In the genomic region with DNA sequence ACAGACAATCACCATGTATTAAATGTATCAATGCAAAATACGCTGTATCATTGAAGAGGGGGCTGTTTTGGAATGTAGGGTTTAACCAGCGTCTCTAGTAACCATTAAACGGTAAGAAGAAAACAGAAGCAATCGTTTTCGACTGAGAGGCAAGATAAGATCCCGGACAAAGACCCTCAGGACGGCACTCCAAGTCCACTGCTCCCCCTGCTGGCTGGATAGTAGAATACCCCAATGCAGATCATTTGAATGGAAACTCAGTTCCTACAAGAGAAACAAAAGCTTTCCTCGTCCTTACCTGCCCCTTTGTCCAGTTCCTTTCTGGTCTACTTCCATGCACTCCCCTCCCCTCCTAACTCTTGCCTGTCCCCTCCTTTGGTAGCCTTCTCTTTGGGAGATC, we compare ENCODE assay signal across 7 mouse cellular contexts. TPM values are rescaled to one million over a fixed set of nuclear protein-coding genes. Genes with fewer than 3 reads are reported as not detected.
DNase-seq lines count a peak whose midpoint lies in the region; ATAC-seq and TF ChIP-seq lines count a peak whose summit lies in the region.

No protein-coding gene starts in this region.

- WGBS in midbrain, postnatal 0 days, result 55% methylated on average over 8 of the region's 8 CpGs
- WGBS in midbrain, embryonic 13.5 days, result 64% methylated on average over 8 of the region's 8 CpGs
- 18% methylated on average over 8 of the region's 8 CpGs for WGBS in liver, postnatal 0 days (ENCODE audit: insufficient replicate concordance)

- H3K27ac ChIP-seq in midbrain, postnatal 0 days (ENCODE audit: low read depth, low read length), result no peak overlapping the region
- no peak overlapping the region for H3K27ac ChIP-seq in midbrain, embryonic 13.5 days
- H3K27ac ChIP-seq in liver, postnatal 0 days (ENCODE audit: low read depth), result no peak overlapping the region

- ATAC-seq in midbrain, postnatal 0 days (ENCODE audit: low FRiP score), result no peak
- no peak for ATAC-seq in midbrain, embryonic 13.5 days
- ATAC-seq in liver, postnatal 0 days, result no peak

- no peak overlapping the region for H3K9ac ChIP-seq in midbrain, postnatal 0 days (replicated peaks; ENCODE audit: low read length, poor library complexity, severe bottlenecking)
- H3K9ac ChIP-seq in midbrain, embryonic 13.5 days (replicated peaks), result no peak overlapping the region
- H3K9ac ChIP-seq in liver, postnatal 0 days (replicated peaks), result no peak overlapping the region

- H3K27me3 ChIP-seq in midbrain, postnatal 0 days (ENCODE audit: insufficient read depth, low read length), result no peaks in the 10 kb centered on the region
- no peaks in the 10 kb centered on the region for H3K27me3 ChIP-seq in midbrain, embryonic 13.5 days
- no peaks in the 10 kb centered on the region for H3K27me3 ChIP-seq in liver, postnatal 0 days (ENCODE audit: insufficient read depth, low read length)

- peak; percentile 71 for TF ChIP-seq CTCF in midbrain, postnatal 0 days (IDR thresholded peaks at IDR 0.05)
- TF ChIP-seq CTCF in liver, postnatal 0 days (IDR thresholded peaks at IDR 0.05; ENCODE audit: low read depth), result peak; percentile 83

- no peak for TF ChIP-seq EP300 in liver, postnatal 0 days (IDR thresholded peaks at IDR 0.05; ENCODE audit: low read depth)

- intact Hi-C loops in heart, postnatal 10 days (cut with DNase I), result loop anchor here (2.0 to 10.0 kb wide), 3 partner anchors 129 to 1031 kb away; no protein-coding TSS in a partner anchor

- H3K9me3 ChIP-seq in midbrain, postnatal 0 days (ENCODE audit: low read length), result no peaks in the 10 kb centered on the region
- no peaks in the 10 kb centered on the region for H3K9me3 ChIP-seq in midbrain, embryonic 13.5 days
- H3K9me3 ChIP-seq in liver, postnatal 0 days (ENCODE audit: low read length), result no peaks in the 10 kb centered on the region

- H3K4me3 ChIP-seq in midbrain, postnatal 0 days (ENCODE audit: low read depth, low read length), result no peak overlapping the region
- no peak overlapping the region for H3K4me3 ChIP-seq in midbrain, embryonic 13.5 days (replicated peaks)
- H3K4me3 ChIP-seq in liver, postnatal 0 days (ENCODE audit: low read depth, low read length), result no peak overlapping the region

- no peaks in the 10 kb centered on the region for H3K36me3 ChIP-seq in midbrain, postnatal 0 days (ENCODE audit: insufficient read depth, low read length)
- H3K36me3 ChIP-seq in midbrain, embryonic 13.5 days, result no peaks in the 10 kb centered on the region
- no peaks in the 10 kb centered on the region for H3K36me3 ChIP-seq in liver, postnatal 0 days (replicated peaks; ENCODE audit: insufficient read depth, low read length)

- no peaks in the 10 kb centered on the region for H3K4me1 ChIP-seq in midbrain, postnatal 0 days (ENCODE audit: insufficient read depth, low read length)
- H3K4me1 ChIP-seq in midbrain, embryonic 13.5 days (replicated peaks), result peaks cover 8% of the 10 kb centered on the region
- peaks cover 6% of the 10 kb centered on the region; the same call in 1 of the 2 replicates for H3K4me1 ChIP-seq in liver, postnatal 0 days (ENCODE audit: insufficient read depth)

- peak; percentile 60 for DNase-seq in midbrain, postnatal 0 days (ENCODE audit: low spot score)
- DNase-seq in R1 (ENCODE audit: low read depth, low spot score), result peak; percentile 84
- peak; percentile 11 for DNase-seq in cerebellum, adult 9-11 months
- peak; percentile 59 to 83 for DNase-seq in heart, postnatal 10 days
- DNase-seq in liver, postnatal 0 days, result peak; percentile 56
- peak; percentile 23 for DNase-seq in right cerebral cortex, postnatal 25 days

- no peak overlapping the region for H3K4me2 ChIP-seq in midbrain, postnatal 0 days (ENCODE audit: low read depth, low read length, poor library complexity, severe bottlenecking)
- no peak overlapping the region for H3K4me2 ChIP-seq in midbrain, embryonic 13.5 days (replicated peaks)
- H3K4me2 ChIP-seq in liver, postnatal 0 days (ENCODE audit: low read depth, low read length), result peak overlapping the region; percentile 29; the same call in 1 of the 2 replicates

RNA-seq across cellular contexts. Expression of a gene that starts 41.1 kb away (rescaled TPM):
- total RNA-seq in midbrain, postnatal 0 days (2014; rRNA removed), result 93.7 and 128 TPM in 2 replicates
- 63.5 and 67.5 TPM in 2 replicates for polyA plus RNA-seq in midbrain, postnatal 0 days (2015; fragmentation: Nextera tagmentation; extraction: Ambion mirVana)
- polyA plus RNA-seq in midbrain, embryonic 13.5 days (2015; fragmentation: Nextera tagmentation; extraction: Ambion mirVana), result 54.7 and 72.3 TPM in 2 replicates
- total RNA-seq in heart, postnatal 10 days (2021), result 100 to 1,000 TPM; 594 to 659 TPM
- polyA plus RNA-seq in liver, postnatal 0 days (2015; fragmentation: Nextera tagmentation; extraction: Ambion mirVana), result 21.9 and 24.8 TPM in 2 replicates

RNA-seq across cellular contexts. Expression of a gene that starts 54.9 kb away (rescaled TPM):
- total RNA-seq in midbrain, postnatal 0 days (2014; rRNA removed), result 93.6 and 123 TPM in 2 replicates
- polyA plus RNA-seq in midbrain, postnatal 0 days (2015; fragmentation: Nextera tagmentation; extraction: Ambion mirVana), result 42.1 and 44.7 TPM in 2 replicates
- 39.0 and 39.9 TPM in 2 replicates for polyA plus RNA-seq in midbrain, embryonic 13.5 days (2015; fragmentation: Nextera tagmentation; extraction: Ambion mirVana)
- total RNA-seq in heart, postnatal 10 days (2021), result 10 to 100 TPM; 33.4 to 34.5 TPM
- polyA plus RNA-seq in liver, postnatal 0 days (2015; fragmentation: Nextera tagmentation; extraction: Ambion mirVana), result 8.0 and 8.5 TPM in 2 replicates

Comparison
In these comparisons a context has a peak if more than half of its experiments do, and no peak if none do; other contexts are left out.
1. DNase-seq: peak in every context shown above with its lines; median percentile 84 in R1; 71 in heart, postnatal 10 days; 60 in midbrain, postnatal 0 days; 56 in liver, postnatal 0 days; 23 in right cerebral cortex, postnatal 25 days; 11 in cerebellum, adult 9-11 months.